Mouse (Mus musculus): ENCODE data around the gene 1700020D05Rik.

The 1700020D05Rik gene

GRCm38 (mm10) chr19:5503687-5504086, at the start of gene 1700020D05Rik:
Gene 1700020D05Rik, minus strand, starts transcription at chr19:5503787.
- no peak for DNase-seq (ENCODE audit: low spot score)

DNA sequence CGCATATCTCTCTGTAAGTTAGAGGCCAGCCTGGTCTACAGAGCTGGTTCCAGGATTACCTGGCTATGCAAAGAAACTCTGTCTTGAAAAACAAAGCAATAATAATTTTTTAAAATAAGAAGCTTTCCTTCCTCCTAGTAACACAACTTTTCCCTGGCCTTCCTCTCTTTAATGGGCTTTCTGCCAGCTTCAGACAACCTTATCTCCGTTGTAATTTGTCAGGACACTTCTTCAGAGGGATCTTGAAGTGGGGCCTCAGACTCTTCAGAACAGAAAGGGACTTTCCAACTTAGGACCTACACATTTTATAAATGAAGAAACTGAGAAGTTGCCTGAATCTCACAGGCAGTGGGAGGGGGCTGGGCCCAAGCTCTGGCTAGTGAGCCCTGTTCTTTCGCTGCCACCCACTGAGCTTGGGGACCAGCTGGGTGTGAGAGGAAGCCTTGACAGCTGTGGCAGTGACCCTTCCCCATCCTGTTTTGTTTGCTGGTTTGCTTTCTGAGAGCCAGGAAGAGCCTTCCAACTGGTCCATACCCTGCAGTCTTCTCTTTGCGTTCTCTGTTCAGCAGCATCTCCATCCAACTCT, 44.0 kb upstream of the 1700020D05Rik start:
- no peak for DNase-seq (ENCODE audit: low spot score)

- DNase-seq (ENCODE audit: low spot score): no peak
Measured at GRCm38 (mm10) chr19:5544031-5544430, 40.4 kb upstream of the 1700020D05Rik start.

GRCm38 (mm10) chr19:5543362-5543761, 39.8 kb upstream of the 1700020D05Rik start:
- no peak for DNase-seq (ENCODE audit: low spot score)

DNA sequence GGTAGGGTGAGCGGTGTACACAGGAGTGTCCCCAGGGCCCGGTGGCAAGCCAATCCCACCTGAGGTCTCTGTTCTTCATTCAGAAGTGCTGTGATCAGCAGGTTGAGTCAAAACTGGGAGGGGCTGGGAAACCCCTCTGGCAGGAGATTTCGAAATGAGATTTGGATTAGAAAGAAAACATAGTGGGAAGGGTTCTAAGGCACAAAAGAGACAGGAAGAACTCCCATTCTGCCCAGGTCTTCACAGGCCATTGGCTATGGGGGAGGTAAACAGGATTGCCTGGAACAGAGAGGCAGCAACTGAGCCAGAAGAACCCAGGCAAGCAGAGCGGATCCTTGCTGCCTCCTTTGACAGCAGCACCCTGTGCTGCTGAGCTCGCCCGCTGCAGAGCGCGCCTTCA, 35.2 kb upstream of the 1700020D05Rik start:
- no peak for DNase-seq (ENCODE audit: low spot score)

- no peak for DNase-seq (ENCODE audit: low spot score)
Measured at GRCm38 (mm10) chr19:5532520-5532919, 28.9 kb upstream of the 1700020D05Rik start.

- no peak for DNase-seq (ENCODE audit: low spot score)
Measured at GRCm38 (mm10) chr19:5530138-5530524, 26.5 kb upstream of the 1700020D05Rik start.

DNA sequence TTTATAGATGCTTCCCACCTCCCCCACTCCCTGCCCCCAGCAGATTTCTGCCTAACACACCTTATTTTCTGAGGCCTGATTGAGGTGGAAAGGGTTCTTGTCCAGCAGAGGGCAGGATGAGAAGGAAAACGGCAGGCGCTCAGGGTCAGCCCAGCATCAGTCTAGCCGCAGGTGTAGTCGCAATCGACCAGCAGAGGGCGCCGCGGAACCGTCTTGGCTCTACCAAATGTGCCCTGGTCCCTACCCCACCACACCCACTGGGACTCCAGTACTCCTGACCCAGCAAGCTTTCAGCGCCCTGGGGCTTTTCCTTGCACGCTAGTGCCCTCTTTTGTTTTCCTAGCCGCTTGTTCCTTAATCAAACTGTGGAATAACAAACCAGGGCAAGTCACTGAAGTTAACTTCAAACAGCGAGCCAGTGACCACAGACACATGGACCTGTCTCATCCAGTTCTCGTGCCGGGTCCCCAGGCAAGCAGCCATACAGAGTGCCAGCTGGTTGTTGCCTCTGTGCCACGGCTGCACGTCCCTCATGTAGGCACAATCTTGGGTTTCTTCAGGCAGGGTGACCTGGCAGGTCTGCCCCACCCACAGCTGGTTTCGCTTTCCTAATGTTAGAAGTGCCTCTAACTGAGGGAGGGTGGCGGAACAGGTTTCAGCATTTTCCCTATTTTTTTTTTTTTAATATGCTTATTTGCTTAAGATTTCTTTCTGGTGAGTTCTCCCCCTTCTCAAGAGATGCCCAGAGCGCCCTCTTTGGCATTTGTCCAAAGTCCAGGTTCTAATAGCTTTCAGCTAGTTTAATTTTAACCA, 25.9 kb upstream of the 1700020D05Rik start:
- peak; percentile 98 for DNase-seq (ENCODE audit: low spot score)

DNA sequence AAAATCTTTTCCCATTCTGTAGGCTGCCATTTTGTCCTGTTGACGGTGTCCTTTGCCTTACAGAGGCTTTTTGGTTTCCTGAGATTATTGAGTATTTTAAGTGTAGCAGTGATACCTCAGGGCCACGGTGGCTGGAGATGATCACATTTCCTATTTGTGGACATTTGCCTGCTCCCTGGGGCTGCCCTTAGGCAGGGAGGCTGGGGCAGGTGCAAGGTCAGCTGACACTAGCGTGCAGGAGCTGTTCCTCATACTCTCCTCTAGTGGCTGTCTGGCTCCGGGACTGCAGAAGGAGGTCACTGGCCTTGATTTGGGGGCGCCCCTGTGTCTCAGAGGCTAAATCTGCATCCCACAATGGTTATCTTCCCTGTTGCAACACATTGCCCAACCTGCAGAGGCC, 21.6 kb upstream of the 1700020D05Rik start:
- DNase-seq (ENCODE audit: low spot score): no peak

DNA sequence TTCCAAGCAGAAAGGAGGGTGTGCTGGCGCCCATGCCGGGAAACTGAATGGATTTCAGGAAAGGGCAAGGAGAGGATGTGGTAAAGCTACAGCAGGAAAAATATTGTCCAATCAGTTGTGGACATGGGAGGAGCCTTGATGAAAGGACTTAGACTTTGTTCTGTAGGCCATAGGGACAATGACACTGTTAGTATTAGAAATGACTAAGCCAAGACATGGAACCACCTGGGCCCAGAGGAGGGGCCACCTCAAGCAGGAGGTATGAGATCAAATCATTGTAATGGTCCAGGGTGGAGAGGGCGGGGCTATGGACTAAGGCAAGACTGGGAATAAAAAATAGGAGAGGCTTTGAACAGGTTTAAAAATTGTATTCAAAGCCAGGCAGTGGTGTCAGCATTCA, 15.1 kb upstream of the 1700020D05Rik start:
- DNase-seq (ENCODE audit: low spot score): no peak

DNA sequence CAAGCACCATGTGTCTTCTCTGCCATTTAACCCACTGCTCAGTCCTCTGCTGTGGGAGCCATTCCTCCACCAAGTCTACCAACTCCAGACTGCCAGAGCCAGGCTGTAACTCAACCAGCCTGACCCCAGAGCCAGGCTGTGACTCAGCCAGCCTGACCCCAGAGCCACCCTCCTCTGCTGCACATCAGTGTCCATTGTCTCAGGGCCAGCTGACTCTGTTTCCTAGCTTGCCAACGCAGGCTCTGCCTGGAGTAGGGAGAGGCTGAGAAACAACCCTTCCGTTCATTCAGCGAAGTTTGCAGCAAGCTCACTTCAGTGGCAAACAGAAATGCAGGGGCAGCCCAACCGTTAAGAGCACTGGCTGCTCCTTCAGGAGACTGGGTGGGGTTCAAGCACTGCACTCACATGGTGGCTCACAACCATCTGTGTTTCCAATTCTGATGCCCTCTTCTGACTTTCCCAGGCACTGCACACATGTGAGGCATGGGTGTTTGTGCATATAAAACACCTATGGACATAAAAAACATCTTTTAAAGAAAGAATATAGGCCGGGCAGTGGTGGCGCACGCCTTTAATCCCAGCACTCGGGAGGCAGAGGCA, 13.4 kb upstream of the 1700020D05Rik start:
- DNase-seq (ENCODE audit: low spot score): no peak

DNA sequence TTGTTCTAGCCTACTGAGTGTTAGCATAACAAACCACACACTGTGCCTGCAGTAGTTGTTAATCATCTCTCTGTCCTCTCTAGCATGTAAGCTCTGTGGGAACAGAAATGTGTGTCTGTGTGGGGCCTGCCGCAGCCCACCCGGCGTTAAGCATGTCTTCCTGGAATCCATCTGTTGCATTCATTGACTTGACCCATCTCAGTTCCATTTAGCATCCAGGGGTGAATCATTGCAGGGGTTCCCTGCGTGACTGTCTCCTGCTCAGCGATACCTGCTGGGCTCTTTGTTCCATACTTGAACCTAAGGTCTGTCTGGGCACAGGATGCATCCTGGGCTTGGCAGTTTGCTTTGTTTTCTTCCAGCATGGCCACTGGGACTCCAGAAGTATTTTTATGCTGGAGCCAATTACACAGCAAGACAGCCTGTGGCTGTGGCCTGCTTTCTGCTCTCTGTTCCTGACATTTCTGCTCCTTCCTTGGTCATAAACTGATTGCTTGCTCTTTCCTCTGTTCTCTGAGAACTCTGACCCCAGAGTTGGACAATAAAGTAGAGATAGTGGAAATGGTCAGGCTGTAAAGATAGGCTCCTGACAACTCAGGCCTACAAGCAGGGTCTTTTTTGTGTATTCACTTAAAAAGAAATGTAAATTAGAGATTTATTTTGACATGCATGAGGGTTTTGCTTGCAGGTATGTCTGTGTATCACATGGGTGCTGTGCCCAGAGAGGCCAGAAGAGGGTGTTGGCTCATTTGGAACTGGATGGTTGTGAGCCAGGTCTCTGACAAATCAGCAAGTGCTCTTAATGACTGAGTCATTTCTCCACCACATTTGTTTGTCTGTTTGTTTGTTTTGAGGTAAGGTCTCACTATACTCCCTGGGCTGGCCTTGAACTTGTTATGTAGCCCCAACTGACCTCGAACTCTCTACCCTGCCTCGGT, 12.5 kb upstream of the 1700020D05Rik start:
- DNase-seq (ENCODE audit: low spot score): no peak

- DNase-seq (ENCODE audit: low spot score): no peak
Measured at GRCm38 (mm10) chr19:5513005-5513349, 9.4 kb upstream of the 1700020D05Rik start.

GRCm38 (mm10) chr19:5512091-5513004, 8.8 kb upstream of the 1700020D05Rik start:
- DNase-seq (ENCODE audit: low spot score): no peak

- DNase-seq (ENCODE audit: low spot score): no peak
Measured at GRCm38 (mm10) chr19:5511074-5511632, 7.6 kb upstream of the 1700020D05Rik start.

GRCm38 (mm10) chr19:5510031-5511026, 6.7 kb upstream of the 1700020D05Rik start, which contains the start of gene Snx32:
Gene Snx32, minus strand, starts transcription at chr19:5510538.
- peak; percentile 87 for DNase-seq (ENCODE audit: low spot score)

DNA sequence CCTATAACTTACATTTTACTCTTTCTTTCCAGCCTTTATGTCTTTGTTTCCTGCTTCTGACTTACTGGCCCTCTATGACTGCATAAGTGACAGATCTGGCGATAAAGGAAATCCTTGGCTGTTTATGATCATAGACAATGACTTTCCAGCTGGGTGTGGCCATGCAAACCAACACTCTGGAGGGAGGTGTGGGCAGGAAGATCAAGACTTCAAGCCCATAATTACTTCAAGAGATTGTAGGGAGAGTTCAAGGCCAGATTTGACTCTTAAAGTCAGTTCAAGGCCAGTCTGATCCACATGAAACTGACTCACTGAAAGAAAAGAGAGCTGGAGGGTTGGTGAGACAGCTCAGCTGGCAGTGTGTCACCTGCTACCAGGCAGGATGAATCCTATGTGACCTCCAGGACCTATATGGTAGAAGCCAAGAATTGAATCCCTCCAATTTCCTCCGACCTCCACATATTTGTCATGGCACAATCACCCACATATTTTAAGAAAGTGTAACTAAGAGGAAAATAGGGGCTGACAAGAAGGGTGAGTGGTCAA, 3.2 kb downstream of the 1700020D05Rik start:
- DNase-seq (ENCODE audit: low spot score): no peak

DNA sequence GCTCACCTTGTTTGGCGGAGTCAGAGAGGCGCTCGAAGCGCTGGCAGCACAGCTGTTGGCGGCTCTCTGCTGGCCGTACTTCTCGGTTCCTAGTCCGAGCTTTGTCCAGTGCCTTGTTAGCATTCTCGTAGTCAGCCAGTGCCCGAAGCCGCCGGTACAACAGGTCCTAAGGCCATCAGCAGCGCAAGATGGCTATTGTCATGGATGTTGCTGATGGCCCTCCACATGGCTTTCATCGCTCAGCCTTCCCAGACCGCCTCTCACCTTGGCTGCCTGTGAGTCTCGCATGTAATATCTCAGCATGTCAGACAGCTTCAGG, 7.6 kb downstream of the 1700020D05Rik start:
- no peak for DNase-seq (ENCODE audit: low spot score)

GRCm38 (mm10) chr19:5495353-5496051, 8.1 kb downstream of the 1700020D05Rik start:
- DNase-seq (ENCODE audit: low spot score): no peak

All from ovary, postnatal 14 days (tissue).